In genomic region chr10:120306010-120306409, GRCm38 (mm10) we compare ENCODE assay signal across 10 mouse cellular contexts.
DNase-seq lines count a peak whose midpoint lies in the region; ATAC-seq lines count a peak whose summit lies in the region.
"Had no signal": no experiment of that assay in that cellular context is flagged by ENCODE, and none has a peak within 500 bp of the region (broad histone marks: within the 10 kb centered on the region; RNA-seq: fewer than 3 reads in every experiment).

No protein-coding gene starts in this region.

- no peak overlapping the region for H3K4me3 ChIP-seq in kidney, embryonic 14.5 days (ENCODE audit: low read length)
- H3K4me3 ChIP-seq: embryonic facial prominence, embryonic 13.5 days; neural tube, embryonic 12.5 days had no signal

- H3K27ac ChIP-seq in kidney, embryonic 14.5 days (ENCODE audit: low read depth, low read length): no peak overlapping the region
- H3K27ac ChIP-seq: embryonic facial prominence, embryonic 13.5 days; neural tube, embryonic 12.5 days had no signal

- ATAC-seq in kidney, embryonic 14.5 days (ENCODE audit: low FRiP score, low TSS enrichment): no peak
- ATAC-seq in erythroid progenitor cell, adult 5-6 weeks (replicated peaks; ENCODE audit: low FRiP score, poor library complexity, severe bottlenecking): no peak

- H3K4me2 ChIP-seq in kidney, embryonic 14.5 days (replicated peaks; ENCODE audit: low read depth, low read length): no peak overlapping the region
- H3K4me2 ChIP-seq: embryonic facial prominence, embryonic 13.5 days; neural tube, embryonic 12.5 days had no signal

- no peaks in the 10 kb centered on the region for H3K36me3 ChIP-seq in kidney, embryonic 14.5 days (ENCODE audit: control insufficient read depth, insufficient read depth, low read length)
- H3K36me3 ChIP-seq: embryonic facial prominence, embryonic 13.5 days; neural tube, embryonic 12.5 days had no signal

- DNase-seq in kidney, adult 11 months: peak; percentile 10
- peak; percentile 39 for DNase-seq in ES-CJ7 (ENCODE audit: low read depth, low spot score)
- DNase-seq in adipocyte (ENCODE audit: low spot score): peak; percentile 40
- peak; percentile 34 for DNase-seq in embryo, embryonic 9.5 days (ENCODE audit: extremely low spot score)
- peak; percentile 22 for DNase-seq in large intestine, adult 2 months (ENCODE audit: low read depth, low spot score)
- DNase-seq in right cerebral cortex, postnatal 10 days (ENCODE audit: low spot score in 2 of 2): peak; percentile 37 to 65

- no peaks in the 10 kb centered on the region for H3K27me3 ChIP-seq in kidney, embryonic 14.5 days (ENCODE audit: control insufficient read depth, insufficient read depth, low read length)
- H3K27me3 ChIP-seq: neural tube, embryonic 12.5 days had no signal

- H3K9me3 ChIP-seq in kidney, embryonic 14.5 days (ENCODE audit: control insufficient read depth, low read length): no peaks in the 10 kb centered on the region
- H3K9me3 ChIP-seq: embryonic facial prominence, embryonic 13.5 days; neural tube, embryonic 12.5 days had no signal

- no peaks in the 10 kb centered on the region for H3K4me1 ChIP-seq in kidney, embryonic 14.5 days (ENCODE audit: control insufficient read depth, insufficient read depth, low read length)
- H3K4me1 ChIP-seq: neural tube, embryonic 12.5 days had no signal

- H3K9ac ChIP-seq in kidney, embryonic 14.5 days (ENCODE audit: low read depth, low read length): no peak overlapping the region
- H3K9ac ChIP-seq: embryonic facial prominence, embryonic 13.5 days; neural tube, embryonic 12.5 days had no signal

- 42% methylated on average over 5 of the region's 5 CpGs for WGBS in kidney, embryonic 14.5 days
- WGBS in large intestine, adult 2 months: 31% methylated on average over 5 of the region's 5 CpGs
